ENCODE assay signal across 9 mouse cellular contexts in the genomic region with DNA sequence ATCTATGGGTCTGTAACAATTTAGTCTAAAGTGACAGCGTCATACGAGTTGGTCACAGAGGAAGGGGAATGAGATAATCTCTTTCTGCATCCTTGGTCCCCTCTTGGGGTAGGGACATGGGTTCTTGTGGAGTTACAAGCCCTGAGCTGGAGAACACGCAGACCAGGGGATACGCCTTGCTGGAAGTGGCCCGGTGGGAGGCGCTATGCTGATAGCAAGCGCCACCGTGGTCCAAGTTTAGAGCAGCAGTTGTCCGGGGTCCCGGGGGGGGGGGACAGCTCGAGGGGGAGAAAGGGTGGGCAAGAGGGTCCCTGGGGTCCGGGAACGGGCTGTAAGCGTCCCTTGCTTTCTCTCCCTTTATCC. TPM values are rescaled to one million over a fixed set of nuclear protein-coding genes. Genes with fewer than 3 reads are reported as not detected.
A peak's percentile ranks its signal among the peaks of the same experiment; 100 is the strongest.
DNase-seq lines count a peak whose midpoint lies in the region; ATAC-seq and TF ChIP-seq lines count a peak whose summit lies in the region.
"Had no signal": no experiment of that assay in that cellular context is flagged by ENCODE, and none has a peak within 500 bp of the region (broad histone marks: within the 10 kb centered on the region; RNA-seq: fewer than 3 reads in every experiment).

No protein-coding gene starts in this region.

- no peaks in the 10 kb centered on the region for H3K27me3 ChIP-seq in embryonic facial prominence, embryonic 13.5 days
- no peaks in the 10 kb centered on the region for H3K27me3 ChIP-seq in hindbrain, embryonic 11.5 days (ENCODE audit: control insufficient read depth, insufficient read depth, low read length)
- 0 out of 2 replicates have a peak, but pooled peaks cover 5% of the 10 kb centered on the region for H3K27me3 ChIP-seq in limb, embryonic 15.5 days
- no peaks in the 10 kb centered on the region for H3K27me3 ChIP-seq in myocyte (ENCODE audit: control insufficient read depth, insufficient read depth, insufficient read length)

- H3K9me3 ChIP-seq in ES-E14 (ENCODE audit: control insufficient read depth, insufficient read depth, low read depth, low read length) = no peaks in the 10 kb centered on the region
- no peaks in the 10 kb centered on the region for H3K9me3 ChIP-seq in embryonic facial prominence, embryonic 13.5 days
- H3K9me3 ChIP-seq in hindbrain, embryonic 11.5 days (ENCODE audit: control insufficient read depth, low read length) = no peaks in the 10 kb centered on the region
- no peaks in the 10 kb centered on the region for H3K9me3 ChIP-seq in limb, embryonic 15.5 days

- H3K4me3 ChIP-seq in ES-E14 (ENCODE audit: insufficient read depth in 1 of 2, low read depth in 1 of 2, low read length in 2 of 2, poor library complexity in 1 of 2, severe bottlenecking in 1 of 2) = peak overlapping the region; percentile 75 to 90
- H3K4me3 ChIP-seq in embryonic facial prominence, embryonic 13.5 days = peak overlapping the region; percentile 83
- peak overlapping the region; percentile 94 for H3K4me3 ChIP-seq in hindbrain, embryonic 11.5 days (ENCODE audit: low read depth, low read length)
- peak overlapping the region; percentile 85 for H3K4me3 ChIP-seq in limb, embryonic 15.5 days
- H3K4me3 ChIP-seq in myocyte = peak overlapping the region; percentile 43

- H3ac ChIP-seq in myocyte (ENCODE audit: control insufficient read depth, insufficient read length) = peak overlapping the region; percentile 57

- peak overlapping the region; percentile 75 for H3K4me2 ChIP-seq in embryonic facial prominence, embryonic 13.5 days
- H3K4me2 ChIP-seq in hindbrain, embryonic 11.5 days (replicated peaks; ENCODE audit: low read depth, low read length) = peak overlapping the region; percentile 66
- peak overlapping the region; percentile 84 for H3K4me2 ChIP-seq in limb, embryonic 15.5 days
- peak overlapping the region; percentile 49 for H3K4me2 ChIP-seq in myocyte (ENCODE audit: low read depth)

- no peak overlapping the region for H3K9ac ChIP-seq in ES-E14 (ENCODE audit: insufficient read depth, low read depth, low read length, poor library complexity, severe bottlenecking)
- peak overlapping the region; percentile 90 for H3K9ac ChIP-seq in embryonic facial prominence, embryonic 13.5 days
- peak overlapping the region; percentile 88 for H3K9ac ChIP-seq in hindbrain, embryonic 11.5 days (ENCODE audit: low read depth, low read length)
- peak overlapping the region; percentile 85 for H3K9ac ChIP-seq in limb, embryonic 15.5 days

- H3K79me2 ChIP-seq in myocyte (ENCODE audit: control insufficient read depth, insufficient read depth) = peaks cover 37% of the 10 kb centered on the region

- no peak overlapping the region for H3K27ac ChIP-seq in ES-E14 (ENCODE audit: insufficient read depth, low read depth, low read length, poor library complexity, severe bottlenecking)
- H3K27ac ChIP-seq in embryonic facial prominence, embryonic 13.5 days = peak overlapping the region; percentile 90
- peak overlapping the region; percentile 91 for H3K27ac ChIP-seq in hindbrain, embryonic 11.5 days (ENCODE audit: low read depth, low read length)
- peak overlapping the region; percentile 89 for H3K27ac ChIP-seq in limb, embryonic 15.5 days

- WGBS in embryonic facial prominence, embryonic 13.5 days = under 1% methylated on average over 14 of the region's 14 CpGs
- 2% methylated on average over 13 of the region's 14 CpGs for WGBS in hindbrain, embryonic 11.5 days
- WGBS in limb, embryonic 15.5 days = under 1% methylated on average over 14 of the region's 14 CpGs

- ATAC-seq in embryonic facial prominence, embryonic 13.5 days (ENCODE audit: insufficient number of reproducible peaks, insufficient read depth, low FRiP score, low TSS enrichment, low read depth) = 0 out of 2 replicates have a peak, but pooled peaks have one; percentile 29
- peak; percentile 80 for ATAC-seq in hindbrain, embryonic 11.5 days (ENCODE audit: low FRiP score)
- peak; percentile 54 for ATAC-seq in limb, embryonic 15.5 days (ENCODE audit: insufficient number of reproducible peaks, low FRiP score, low TSS enrichment, low read depth)

- peak; percentile 82 for DNase-seq in embryo, embryonic 10 days (ENCODE audit: low spot score)
- DNase-seq in embryo, embryonic 9.5 days (ENCODE audit: extremely low spot score) = no peak
- DNase-seq in ES-E14 (ENCODE audit: low read depth, low spot score) = no peak
- DNase-seq in hindbrain, embryonic 11.5 days (ENCODE audit: low spot score) = peak; percentile 76
- no peak for DNase-seq in frontal cortex, postnatal 25 days (ENCODE audit: low spot score in 2 of 2)

- no peak for TF ChIP-seq POLR2A in myocyte (IDR thresholded peaks at IDR 0.05; ENCODE audit: insufficient read length, low read depth)

- H3K36me3 ChIP-seq in ES-E14 (ENCODE audit: control insufficient read depth, insufficient read depth, low read length, poor library complexity, severe bottlenecking) (no peaks in the 10 kb centered on the region), myocyte (ENCODE audit: control insufficient read depth, insufficient read depth) (no peaks in the 10 kb centered on the region)
- no peaks in the 10 kb centered on the region for H3K36me3 ChIP-seq in embryonic facial prominence, embryonic 13.5 days
- no peaks in the 10 kb centered on the region for H3K36me3 ChIP-seq in hindbrain, embryonic 11.5 days (ENCODE audit: control insufficient read depth, insufficient read depth, low read length)
- H3K36me3 ChIP-seq in limb, embryonic 15.5 days = no peaks in the 10 kb centered on the region
- H3K36me3 ChIP-seq: G1E had no signal

- H3K4me1 ChIP-seq in ES-E14 (ENCODE audit: control insufficient read depth in 2 of 2, insufficient read depth in 2 of 2, low read length in 2 of 2, poor library complexity in 1 of 2) = no peaks in the 10 kb centered on the region
- peaks cover 26% of the 10 kb centered on the region for H3K4me1 ChIP-seq in embryonic facial prominence, embryonic 13.5 days
- peaks cover 6% of the 10 kb centered on the region for H3K4me1 ChIP-seq in hindbrain, embryonic 11.5 days (replicated peaks; ENCODE audit: control insufficient read depth, insufficient read depth, low read length)
- peaks cover 8% of the 10 kb centered on the region for H3K4me1 ChIP-seq in limb, embryonic 15.5 days

- in situ Hi-C loops in ES-E14 (cut with MboI; ENCODE audit: low sequenced_read_pairs in 2 of 2, unreplicated experiment in 2 of 2) = no loop called here

TF ChIP-seq in ES-E14, 5 proteins besides CTCF, POLR2A, EP300 and RAD21:
- TF ChIP-seq CHD2 (IDR thresholded peaks at IDR 0.05; ENCODE audit: low read depth, low read length) (no peak), HCFC1 (IDR thresholded peaks at IDR 0.05; ENCODE audit: borderline replicate concordance, insufficient read depth, low read length) (no peak), ZNF384 (IDR thresholded peaks at IDR 0.05; ENCODE audit: low read depth, low read length) (no peak), ZC3H11A (IDR thresholded peaks at IDR 0.05; ENCODE audit: borderline replicate concordance, low read depth, low read length) (no peak), MAFK (IDR thresholded peaks at IDR 0.05; ENCODE audit: insufficient read depth, low read depth, low read length) (no peak)

TF ChIP-seq in myocyte, 11 proteins besides CTCF, POLR2A, EP300 and RAD21:
- TF ChIP-seq MYOG (IDR thresholded peaks at IDR 0.05; ENCODE audit: control insufficient read depth in 1 of 3, insufficient read depth in 1 of 3, insufficient read length in 2 of 3, low read depth in 2 of 3) (no peak), E2F4 (IDR thresholded peaks at IDR 0.05; ENCODE audit: insufficient read depth) (no peak), POLR2AphosphoS2 (IDR thresholded peaks at IDR 0.05; ENCODE audit: insufficient read length, low read depth) (no peak), SRF (IDR thresholded peaks at IDR 0.05; ENCODE audit: control insufficient read depth, insufficient read length, low read depth) (no peak), MYOD1 (IDR thresholded peaks at IDR 0.05; ENCODE audit: control insufficient read depth in 1 of 3, insufficient read length in 2 of 3, low read depth in 2 of 3) (no peak)

RNA-seq across cellular contexts. Expression of a gene that starts 51.7 kb away (rescaled TPM):
- total RNA-seq in ES-E14 (2012; rRNA removed) = 2.9 and 4.2 TPM in 2 replicates
- 45.3 and 46.3 TPM in 2 replicates for polyA plus RNA-seq in embryonic facial prominence, embryonic 13.5 days (2015; fragmentation: Nextera tagmentation; extraction: Ambion mirVana)
- polyA plus RNA-seq in hindbrain, embryonic 11.5 days (2014; fragmentation: Nextera tagmentation; extraction: Ambion mirVana) = 91.3 and 107 TPM in 2 replicates
- polyA plus RNA-seq in limb, embryonic 15.5 days (2015; fragmentation: Nextera tagmentation; extraction: Ambion mirVana) = 46.0 and 60.3 TPM in 2 replicates
- polyA plus RNA-seq in myocyte (2012; fragmentation: generic; extraction: Trizol) = 33.4 TPM
- polyA plus RNA-seq: G1E had no signal

Comparison
In these comparisons a context has a peak if more than half of its experiments do, and no peak if none do; other contexts are left out.
1. DNase-seq: peak in embryo, embryonic 10 days (single experiment) and hindbrain, embryonic 11.5 days (single experiment); none in embryo, embryonic 9.5 days (single experiment), ES-E14 (single experiment) and frontal cortex, postnatal 25 days (0 of 2).
2. H3K4me3 ChIP-seq: peak in every context shown above with its lines; median percentile 94 in hindbrain, embryonic 11.5 days; 85 in limb, embryonic 15.5 days; 83 in embryonic facial prominence, embryonic 13.5 days; 82 in ES-E14; 43 in myocyte.
3. ATAC-seq: peak in every context shown above with its lines; median percentile 80 in hindbrain, embryonic 11.5 days; 54 in limb, embryonic 15.5 days; 29 in embryonic facial prominence, embryonic 13.5 days.
4. Peak in every context shown above with its lines, with median percentiles within 50 percentile points of each other: H3K4me2 ChIP-seq.